Mouse (Mus musculus) neural tube, embryonic 13.5 days (tissue): ENCODE results near the gene Zswim5. TPM values are rescaled to one million over a fixed set of nuclear protein-coding genes. Genes with fewer than 3 reads are reported as not detected.

Experiments used
- ATAC-seq: fragments of 200-750 bp; cut with Nextera tagmentation; 2 replicates; pipeline ENCODE4 v1.8.0; 2017; ENCODE audit warnings: low read depth, mild to moderate bottlenecking, moderate TSS enrichment, moderate library complexity
- H3K27ac ChIP-seq: fragments of 300-500 bp; sonication (generic); replicated peaks from 2 replicates; pipeline ENCODE4 v1.5.1; 2015; ENCODE audit warnings: moderate library complexity, mild to moderate bottlenecking, inconsistent platforms
- H3K27me3 ChIP-seq: fragments of 300-500 bp; sonication (generic); 2 replicates; pipeline ENCODE4 v1.6.1; 2015; ENCODE audit warnings: mild to moderate bottlenecking, inconsistent platforms
- H3K36me3 ChIP-seq: fragments of 300-500 bp; sonication (generic); 2 replicates; pipeline ENCODE4 v1.6.1; 2015; ENCODE audit warnings: mild to moderate bottlenecking, inconsistent platforms
- H3K4me1 ChIP-seq: fragments of 300-500 bp; sonication (generic); replicated peaks from 2 replicates; pipeline ENCODE4 v1.6.1; 2015; ENCODE audit warnings: inconsistent platforms
- H3K4me2 ChIP-seq: fragments of 300-500 bp; sonication (generic); 2 replicates; pipeline ENCODE4 v1.6.1; 2015; ENCODE audit warnings: inconsistent platforms, mild to moderate bottlenecking, moderate library complexity
- H3K4me3 ChIP-seq: fragments of 300-500 bp; sonication (generic); 2 replicates; pipeline ENCODE4 v1.5.1; 2015; ENCODE audit warnings: mild to moderate bottlenecking, inconsistent platforms
- H3K9ac ChIP-seq: fragments of 300-500 bp; sonication (generic); 2 replicates; pipeline ENCODE4 v1.6.1; 2015; ENCODE audit warnings: moderate library complexity, mild to moderate bottlenecking, inconsistent platforms
- H3K9me3 ChIP-seq: fragments of 300-500 bp; sonication (generic); 2 replicates; pipeline ENCODE4 v1.6.1; 2016; ENCODE audit warnings: inconsistent platforms
- WGBS: fragments of 180-500 bp; shearing (Covaris S2); methylation state at CpG from one replicate; pipeline ENCODE4 v1.1.7; 2015; 5-methylcytosine and 5-hydroxymethylcytosine counted together
- polyA plus RNA-seq: library from polyadenylated mRNA; unstranded; fragments of >200 nt; fragmentation: Nextera tagmentation; extraction: Ambion mirVana; gene quantifications from 2 replicates; pipeline ENCODE4 v1.2.1, GENCODE M21; 2015

Zswim5 gene
- polyA plus RNA-seq, 1 experiment from 2014 or later, result 8.1 TPM

DNA sequence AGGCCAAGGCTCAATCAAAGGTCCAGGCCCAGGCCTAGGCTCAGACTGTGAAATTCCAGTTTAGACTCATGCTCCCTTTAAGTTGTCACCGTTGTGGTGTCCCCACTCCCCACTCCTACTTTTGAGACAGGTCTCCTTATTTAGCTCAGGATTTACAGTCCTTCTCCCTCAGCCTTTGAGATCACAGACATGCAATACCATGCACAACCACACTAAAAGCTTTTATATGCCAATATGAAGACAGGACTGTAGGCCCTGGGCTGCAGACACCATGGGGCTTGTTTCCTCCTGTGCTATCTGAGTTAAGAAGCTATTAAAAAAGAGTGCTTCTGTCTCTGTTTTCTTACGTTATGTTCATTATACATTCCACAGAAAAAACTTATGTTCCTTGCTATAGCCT, 140.6 kb downstream of the Zswim5 start:
- no peak overlapping the region for H3K9ac ChIP-seq
- H3K9me3 ChIP-seq, result no peaks in the 10 kb centered on the region
- H3K36me3 ChIP-seq, result peaks cover 9% of the 10 kb centered on the region
- 86% methylated on average over 2 of the region's 2 CpGs for WGBS
- no peak overlapping the region for H3K27ac ChIP-seq
- no peak overlapping the region for H3K4me3 ChIP-seq
- no peaks in the 10 kb centered on the region for H3K27me3 ChIP-seq
- H3K4me2 ChIP-seq, result no peak overlapping the region
- no peak for ATAC-seq
- peaks cover 15% of the 10 kb centered on the region for H3K4me1 ChIP-seq

DNA sequence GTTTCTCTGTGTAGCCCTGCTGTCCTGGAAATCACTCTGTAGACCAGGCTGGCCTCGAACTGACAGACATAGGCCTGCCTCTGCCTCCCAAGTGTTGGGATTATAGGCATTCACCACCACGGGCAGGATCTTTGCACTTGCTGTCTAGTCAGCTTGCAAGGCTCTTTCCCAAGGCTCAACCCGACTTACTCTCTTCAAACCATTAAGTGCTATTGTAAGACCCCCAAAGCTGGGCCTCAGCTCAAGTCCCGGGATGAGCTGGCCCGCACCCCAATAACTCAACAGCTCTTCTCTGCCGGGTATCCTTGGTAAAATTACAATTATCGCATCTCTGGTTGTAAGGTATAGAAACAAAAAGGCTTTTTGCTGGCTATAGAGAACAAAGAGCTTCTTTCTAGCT, 141.2 kb downstream of the Zswim5 start:
- H3K27ac ChIP-seq, result no peak overlapping the region
- no peak overlapping the region for H3K4me2 ChIP-seq
- H3K4me3 ChIP-seq, result no peak overlapping the region
- H3K27me3 ChIP-seq, result no peaks in the 10 kb centered on the region
- H3K36me3 ChIP-seq, result peaks cover 15% of the 10 kb centered on the region
- no peak overlapping the region for H3K9ac ChIP-seq
- 83% methylated on average over 7 of the region's 7 CpGs for WGBS
- no peak for ATAC-seq
- no peaks in the 10 kb centered on the region for H3K9me3 ChIP-seq
- H3K4me1 ChIP-seq, result peaks cover 15% of the 10 kb centered on the region

DNA sequence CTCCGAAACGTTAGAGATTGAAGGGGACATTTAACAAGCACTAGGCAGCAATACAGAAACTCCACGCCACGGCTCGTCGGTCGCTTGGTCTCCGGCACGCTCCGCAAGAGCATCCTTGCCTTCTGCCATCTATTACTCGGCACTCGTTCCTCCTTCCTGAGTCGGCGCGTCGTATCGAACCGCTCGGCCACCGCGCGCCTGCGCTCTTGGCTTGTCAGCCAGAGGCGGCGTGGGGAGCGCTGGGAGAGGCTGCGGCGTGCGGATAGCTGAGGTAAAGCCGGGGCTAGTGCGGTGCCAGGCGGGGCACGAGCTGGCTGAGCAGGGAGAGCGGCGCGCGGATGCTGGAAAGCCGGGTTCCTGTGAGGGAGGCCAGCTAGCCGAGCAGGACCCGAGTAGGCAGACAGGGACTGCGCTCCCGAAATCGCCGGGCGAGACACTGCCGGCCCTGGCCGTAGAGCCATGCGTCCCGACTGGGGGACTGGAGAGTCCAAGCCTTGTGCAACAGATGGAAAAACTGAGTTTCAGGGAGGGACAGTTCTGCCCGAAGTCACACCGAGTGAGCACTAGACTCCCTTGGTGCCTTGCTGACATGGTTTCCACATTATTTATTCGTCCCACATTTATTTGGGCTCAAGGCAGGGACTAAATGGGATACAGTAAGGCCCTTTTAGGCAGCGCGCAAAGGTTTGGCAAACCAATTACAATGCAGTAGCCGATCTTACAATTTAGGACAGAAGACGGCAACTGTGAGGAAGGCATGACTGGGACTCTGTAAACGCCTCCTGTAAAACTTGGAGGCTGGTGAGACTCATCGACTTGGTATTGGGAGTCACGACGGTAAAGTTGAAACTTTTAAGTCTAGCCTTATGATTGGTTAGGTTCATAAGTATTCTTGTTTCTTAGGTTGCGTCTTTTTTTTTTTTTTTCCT, 142.3 kb downstream of the Zswim5 start, which contains the start of gene Eif2b3:
Eif2b3 (plus strand) TSS at position 197 of the 929 bp plus-strand sequence.
- WGBS, result 1% methylated on average over 61 of the region's 61 CpGs
- H3K9me3 ChIP-seq, result no peaks in the 10 kb centered on the region
- peaks cover 15% of the 10 kb centered on the region for H3K4me1 ChIP-seq
- H3K4me3 ChIP-seq, result peak within 1 kb of the TSS; percentile 54
- H3K9ac ChIP-seq, result peak within 1 kb of the TSS; percentile 73
- H3K4me2 ChIP-seq, result peak within 1 kb of the TSS; percentile 68
- peaks cover 21% of the 10 kb centered on the region for H3K36me3 ChIP-seq
- ATAC-seq, result peak; percentile 97
- H3K27ac ChIP-seq, result 0 out of 2 replicates have a peak within 1 kb of the TSS, but pooled peaks have one; percentile 30
- no peaks in the 10 kb centered on the region for H3K27me3 ChIP-seq

DNA sequence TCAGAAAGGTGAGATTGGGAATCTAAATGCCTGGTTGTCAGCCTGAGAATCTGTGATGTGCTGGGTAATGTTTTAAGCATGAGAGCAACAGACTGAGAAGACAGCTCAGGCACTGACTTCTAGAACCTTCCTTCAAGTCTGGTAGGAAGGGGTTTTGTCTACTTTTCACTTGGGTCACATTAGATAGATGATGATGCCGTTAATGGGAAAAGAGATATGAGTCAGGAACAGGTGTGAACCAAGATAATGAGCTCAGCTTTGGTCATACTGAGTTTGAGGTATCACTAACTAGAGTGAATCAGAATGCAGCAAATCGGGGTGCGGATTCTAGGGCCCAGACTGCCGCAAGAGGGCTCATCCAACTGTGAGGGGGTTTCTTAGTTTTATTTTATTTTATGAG, 146.3 kb downstream of the Zswim5 start:
- Histone ChIP-seq H3K4me3 (no peak overlapping the region), H3K9me3 (no peaks in the 10 kb centered on the region), H3K9ac (no peak overlapping the region), H3K4me1 (peaks cover 15% of the 10 kb centered on the region), H3K27ac (no peak overlapping the region), H3K27me3 (no peaks in the 10 kb centered on the region), H3K4me2 (no peak overlapping the region), H3K36me3 (peaks cover 26% of the 10 kb centered on the region)
- ATAC-seq, result no peak
- 94% methylated on average over 4 of the region's 4 CpGs for WGBS

DNA sequence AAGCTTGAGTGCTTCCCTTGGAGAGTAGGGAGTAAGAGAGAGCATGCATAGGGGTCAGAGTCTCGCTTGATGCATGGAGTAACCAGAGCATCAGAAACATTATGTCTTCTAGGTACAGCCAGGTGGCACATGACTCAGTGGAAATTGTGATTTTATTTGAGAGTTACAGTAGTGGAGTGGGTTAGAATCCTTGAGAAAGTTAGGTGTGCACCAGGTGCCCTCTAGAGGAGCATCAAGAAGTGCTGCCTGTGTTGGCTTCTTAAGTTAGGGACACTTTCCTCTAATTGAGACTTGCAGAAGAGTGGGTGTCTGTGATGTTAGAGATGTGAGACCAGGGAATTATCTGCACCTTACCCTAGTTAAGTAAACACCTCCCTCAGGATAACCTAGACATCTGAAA, 153.9 kb downstream of the Zswim5 start:
- no peak overlapping the region for H3K27ac ChIP-seq
- no peak overlapping the region for H3K9ac ChIP-seq
- H3K4me2 ChIP-seq, result no peak overlapping the region
- no peaks in the 10 kb centered on the region for H3K27me3 ChIP-seq
- H3K36me3 ChIP-seq, result peaks cover 28% of the 10 kb centered on the region
- H3K4me1 ChIP-seq, result no peaks in the 10 kb centered on the region
- no peaks in the 10 kb centered on the region for H3K9me3 ChIP-seq
- 100% methylated on average over 1 of the region's 1 CpGs for WGBS
- no peak overlapping the region for H3K4me3 ChIP-seq
- no peak for ATAC-seq

Other genes with a start within 250 kb of the Zswim5 start
- gene Nasp, start 249.4 kb upstream of the Zswim5 start, polyA plus RNA-seq, result 89.8 and 96.9 TPM in 2 replicates
- 689 and 718 TPM in 2 replicates for gene Akr1a1, start 225.7 kb upstream of the Zswim5 start, polyA plus RNA-seq
- 505 and 512 TPM in 2 replicates for gene Prdx1, start 191.8 kb upstream of the Zswim5 start, polyA plus RNA-seq
- 24.7 and 26.3 TPM in 2 replicates for gene Mmachc, start 169.0 kb upstream of the Zswim5 start, polyA plus RNA-seq
- gene Ccdc163, start 168.9 kb upstream of the Zswim5 start, polyA plus RNA-seq, result 12.0 TPM in 2 replicates
- gene Tesk2, start 156.4 kb upstream of the Zswim5 start, polyA plus RNA-seq, result 3.0 and 4.0 TPM in 2 replicates
- 26.5 and 33.0 TPM in 2 replicates for gene Toe1, start 69.7 kb upstream of the Zswim5 start, polyA plus RNA-seq
- 6.5 and 8.3 TPM in 2 replicates for gene Mutyh, start 69.7 kb upstream of the Zswim5 start, polyA plus RNA-seq
- 1.2 and 2.7 TPM in 2 replicates for gene Hpdl, start 55.7 kb upstream of the Zswim5 start, polyA plus RNA-seq
- gene Urod, start 117.0 kb downstream of the Zswim5 start, polyA plus RNA-seq, result 72.7 and 76.8 TPM in 2 replicates
- gene Hectd3, start 117.9 kb downstream of the Zswim5 start, polyA plus RNA-seq, result 25.6 and 26.7 TPM in 2 replicates
- 45.8 and 48.9 TPM in 2 replicates for gene Eif2b3, start 142.0 kb downstream of the Zswim5 start, polyA plus RNA-seq
- gene Ptch2, start 218.7 kb downstream of the Zswim5 start, polyA plus RNA-seq, result 6.4 and 7.4 TPM in 2 replicates
- 3.2 and 4.7 TPM in 2 replicates for gene Btbd19, start 248.3 kb downstream of the Zswim5 start, polyA plus RNA-seq
- gene Tctex1d4, start 249.4 kb downstream of the Zswim5 start, polyA plus RNA-seq, result not detected in 2 replicates